Mouse (Mus musculus): ENCODE results near the gene Helt. TPM values are rescaled to one million over a fixed set of nuclear protein-coding genes. Genes with fewer than 3 reads are reported as not detected.

The Helt gene
- polyA plus RNA-seq, 2 experiments: 0.05 TPM; not detected in 1

GRCm38 (mm10) chr8:46332389-46333061 is 38.1 kb upstream of the Helt start:
- no peaks in the 10 kb centered on the region for H3K27me3 ChIP-seq (ENCODE audit: control insufficient read depth, insufficient read depth, low read length)
- H3K9ac ChIP-seq (ENCODE audit: low read depth, low read length, severe bottlenecking): no peak overlapping the region
- TF ChIP-seq POLR2A (IDR thresholded peaks at IDR 0.05; ENCODE audit: borderline replicate concordance, extremely low read depth, insufficient read depth, insufficient read length): no peak
- no peak for DNase-seq (ENCODE audit: low spot score)
- no peak for ATAC-seq (ENCODE audit: low FRiP score, low read depth)
- H3K4me3 ChIP-seq (replicated peaks; ENCODE audit: low read length): no peak overlapping the region
- H3K9me3 ChIP-seq (ENCODE audit: control insufficient read depth, low read length): no peaks in the 10 kb centered on the region
- H3K4me1 ChIP-seq (ENCODE audit: control insufficient read depth, insufficient read depth, low read length): no peaks in the 10 kb centered on the region
- WGBS: 81% methylated on average over 7 of the region's 7 CpGs
- H3K27ac ChIP-seq (replicated peaks; ENCODE audit: low read depth, low read length): no peak overlapping the region
- no peak overlapping the region for H3K4me2 ChIP-seq (replicated peaks; ENCODE audit: low read depth, low read length, severe bottlenecking)
- H3K36me3 ChIP-seq (ENCODE audit: control insufficient read depth, insufficient read depth, low read length): no peaks in the 10 kb centered on the region

DNA sequence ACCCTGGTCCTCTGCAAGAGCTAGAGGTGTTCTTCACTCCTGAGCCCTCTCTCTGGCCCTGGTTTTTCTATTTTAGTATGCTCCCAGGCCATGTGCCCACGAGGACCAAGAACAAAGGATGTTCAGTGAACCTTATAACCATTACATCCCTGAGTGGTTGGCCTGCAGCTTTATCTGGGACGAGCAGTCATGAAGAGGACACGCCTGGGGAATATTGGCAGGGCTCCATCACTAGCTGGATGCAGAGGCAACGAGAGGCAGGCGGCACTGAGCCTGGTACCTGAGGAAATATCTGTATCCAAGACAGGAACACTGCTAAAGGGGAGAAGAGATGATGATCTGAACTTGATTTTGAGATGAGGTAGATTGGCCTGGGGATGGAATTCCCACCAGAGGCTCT is 37.3 kb upstream of the Helt start:
- no peaks in the 10 kb centered on the region for H3K9me3 ChIP-seq (ENCODE audit: control insufficient read depth, low read length)
- no peak overlapping the region for H3K9ac ChIP-seq (ENCODE audit: low read depth, low read length, severe bottlenecking)
- H3K27me3 ChIP-seq (ENCODE audit: control insufficient read depth, insufficient read depth, low read length): no peaks in the 10 kb centered on the region
- no peak for TF ChIP-seq POLR2A (IDR thresholded peaks at IDR 0.05; ENCODE audit: borderline replicate concordance, extremely low read depth, insufficient read depth, insufficient read length)
- H3K36me3 ChIP-seq (ENCODE audit: control insufficient read depth, insufficient read depth, low read length): no peaks in the 10 kb centered on the region
- no peak overlapping the region for H3K4me3 ChIP-seq (replicated peaks; ENCODE audit: low read length)
- DNase-seq (ENCODE audit: low spot score): no peak
- H3K4me2 ChIP-seq (replicated peaks; ENCODE audit: low read depth, low read length, severe bottlenecking): no peak overlapping the region
- 88% methylated on average over 5 of the region's 5 CpGs for WGBS
- no peak overlapping the region for H3K27ac ChIP-seq (replicated peaks; ENCODE audit: low read depth, low read length)
- no peaks in the 10 kb centered on the region for H3K4me1 ChIP-seq (ENCODE audit: control insufficient read depth, insufficient read depth, low read length)
- ATAC-seq (ENCODE audit: low FRiP score, low read depth): no peak

DNA sequence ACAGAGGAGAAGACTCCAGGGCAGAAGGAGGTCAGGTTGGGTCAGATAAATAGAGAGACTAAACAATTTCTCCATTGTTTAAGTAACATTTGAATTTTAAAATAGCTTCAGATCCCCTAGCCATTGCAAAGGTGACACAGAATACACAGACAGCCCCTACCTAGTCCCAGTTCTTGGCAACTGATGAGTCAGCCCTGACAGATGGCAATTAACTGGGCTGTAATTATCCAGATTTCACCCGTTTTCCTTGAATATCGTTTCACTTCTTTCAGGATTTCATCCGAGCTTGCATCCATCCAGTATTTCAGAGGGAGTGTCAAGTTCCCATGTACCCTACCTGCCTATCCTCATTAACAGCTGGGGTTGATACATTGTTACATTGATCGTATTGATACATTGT is 34.9 kb upstream of the Helt start:
- Histone ChIP-seq H3K4me2 (replicated peaks; ENCODE audit: low read depth, low read length, severe bottlenecking) (no peak overlapping the region), H3K27me3 (ENCODE audit: control insufficient read depth, insufficient read depth, low read length) (no peaks in the 10 kb centered on the region), H3K9ac (ENCODE audit: low read depth, low read length, severe bottlenecking) (no peak overlapping the region), H3K9me3 (ENCODE audit: control insufficient read depth, low read length) (peaks cover 6% of the 10 kb centered on the region; the same call in 1 of the 2 replicates), H3K4me1 (ENCODE audit: control insufficient read depth, insufficient read depth, low read length) (peaks cover 1% of the 10 kb centered on the region; the same call in 1 of the 2 replicates), H3K4me3 (replicated peaks; ENCODE audit: low read length) (no peak overlapping the region), H3K27ac (replicated peaks; ENCODE audit: low read depth, low read length) (no peak overlapping the region), H3K36me3 (ENCODE audit: control insufficient read depth, insufficient read depth, low read length) (no peaks in the 10 kb centered on the region)
- DNase-seq (ENCODE audit: low spot score) (no peak), ATAC-seq (ENCODE audit: low FRiP score, low read depth) (no peak)
- no peak for TF ChIP-seq POLR2A (IDR thresholded peaks at IDR 0.05; ENCODE audit: borderline replicate concordance, extremely low read depth, insufficient read depth, insufficient read length)
- WGBS: 72% methylated on average over 4 of the region's 4 CpGs

DNA sequence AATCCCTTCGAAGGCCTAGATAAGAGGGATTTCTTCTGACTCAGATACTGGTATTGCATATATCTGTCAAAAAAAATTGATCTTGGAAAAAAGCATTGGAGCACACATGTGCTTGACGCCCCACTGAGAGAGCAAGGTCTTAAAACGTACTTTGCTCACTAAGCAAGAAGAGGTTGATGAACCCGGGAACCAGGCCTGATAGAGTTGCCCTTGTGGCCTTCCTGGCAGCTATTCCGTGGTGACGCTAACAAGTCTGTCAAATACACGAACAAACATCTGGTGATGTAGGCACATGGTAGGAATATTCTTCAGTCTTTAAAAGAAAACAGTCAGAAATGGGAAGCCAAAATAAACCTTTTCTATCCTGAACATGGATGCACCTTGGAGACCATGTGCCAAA is 32.8 kb upstream of the Helt start:
- Histone ChIP-seq H3K9me3 (ENCODE audit: control insufficient read depth, low read length) (peaks cover 6% of the 10 kb centered on the region; the same call in 1 of the 2 replicates), H3K9ac (ENCODE audit: low read depth, low read length, severe bottlenecking) (no peak overlapping the region), H3K4me1 (ENCODE audit: control insufficient read depth, insufficient read depth, low read length) (peaks cover 8% of the 10 kb centered on the region; the same call in 1 of the 2 replicates), H3K4me3 (replicated peaks; ENCODE audit: low read length) (no peak overlapping the region), H3K36me3 (ENCODE audit: control insufficient read depth, insufficient read depth, low read length) (no peaks in the 10 kb centered on the region), H3K4me2 (replicated peaks; ENCODE audit: low read depth, low read length, severe bottlenecking) (no peak overlapping the region), H3K27ac (replicated peaks; ENCODE audit: low read depth, low read length) (no peak overlapping the region), H3K27me3 (ENCODE audit: control insufficient read depth, insufficient read depth, low read length) (no peaks in the 10 kb centered on the region)
- ATAC-seq (ENCODE audit: low FRiP score, low read depth): no peak
- DNase-seq (ENCODE audit: low spot score): no peak
- no peak for TF ChIP-seq POLR2A (IDR thresholded peaks at IDR 0.05; ENCODE audit: borderline replicate concordance, extremely low read depth, insufficient read depth, insufficient read length)
- WGBS: 81% methylated on average over 7 of the region's 7 CpGs

GRCm38 (mm10) chr8:46326715-46327114 is 32.2 kb upstream of the Helt start:
- Histone ChIP-seq H3K4me2 (replicated peaks; ENCODE audit: low read depth, low read length, severe bottlenecking) (no peak overlapping the region), H3K27me3 (ENCODE audit: control insufficient read depth, insufficient read depth, low read length) (no peaks in the 10 kb centered on the region), H3K9me3 (ENCODE audit: control insufficient read depth, low read length) (peaks cover 6% of the 10 kb centered on the region; the same call in 1 of the 2 replicates), H3K4me1 (ENCODE audit: control insufficient read depth, insufficient read depth, low read length) (peaks cover 8% of the 10 kb centered on the region; the same call in 1 of the 2 replicates), H3K27ac (replicated peaks; ENCODE audit: low read depth, low read length) (no peak overlapping the region), H3K4me3 (replicated peaks; ENCODE audit: low read length) (no peak overlapping the region), H3K9ac (ENCODE audit: low read depth, low read length, severe bottlenecking) (no peak overlapping the region), H3K36me3 (ENCODE audit: control insufficient read depth, insufficient read depth, low read length) (no peaks in the 10 kb centered on the region)
- TF ChIP-seq POLR2A (IDR thresholded peaks at IDR 0.05; ENCODE audit: borderline replicate concordance, extremely low read depth, insufficient read depth, insufficient read length): no peak
- no peak for ATAC-seq (ENCODE audit: low FRiP score, low read depth)
- 87% methylated on average over 5 of the region's 5 CpGs for WGBS
- no peak for DNase-seq (ENCODE audit: low spot score)
